Mouse (Mus musculus): Measurements from ENCODE around the gene Ncdn. TPM values are rescaled to one million over a fixed set of nuclear protein-coding genes. Genes with fewer than 3 reads are reported as not detected.

Ncdn gene
- polyA plus RNA-seq, 1 experiment, result 284 TPM

- Histone ChIP-seq H3K4me1 (ENCODE audit: control insufficient read depth, insufficient read depth, low read length) (peaks cover 17% of the 10 kb centered on the region), H3K4me3 (ENCODE audit: insufficient read depth, low read depth, low read length) (peak overlapping the region; percentile 22; the same call in 1 of the 2 replicates), H3K27ac (ENCODE audit: insufficient read depth, low read depth, low read length) (no peak overlapping the region)
- TF ChIP-seq POLR2A (IDR thresholded peaks at IDR 0.05; ENCODE audit: insufficient read depth, low read depth, low read length) (no peak), CTCF (IDR thresholded peaks at IDR 0.05; ENCODE audit: insufficient read depth, low read depth, low read length) (no peak)
- 1% methylated on average over 61 of the region's 62 CpGs for WGBS
Measured at GRCm38 (mm10) chr4:126735382-126736000, 17.7 kb downstream of the Ncdn start.

GRCm38 (mm10) chr4:126734700-126735381 is 18.4 kb downstream of the Ncdn start:
- Histone ChIP-seq H3K4me1 (ENCODE audit: control insufficient read depth, insufficient read depth, low read length) (peaks cover 17% of the 10 kb centered on the region), H3K27ac (ENCODE audit: insufficient read depth, low read depth, low read length) (no peak overlapping the region), H3K4me3 (ENCODE audit: insufficient read depth, low read depth, low read length) (no peak overlapping the region)
- WGBS, result 10% methylated on average over 51 of the region's 51 CpGs
- no peak for TF ChIP-seq POLR2A (IDR thresholded peaks at IDR 0.05; ENCODE audit: insufficient read depth, low read depth, low read length)
- no peak for TF ChIP-seq CTCF (IDR thresholded peaks at IDR 0.05; ENCODE audit: insufficient read depth, low read depth, low read length)

- no peak overlapping the region for H3K27ac ChIP-seq (ENCODE audit: insufficient read depth, low read depth, low read length)
- no peak overlapping the region for H3K4me3 ChIP-seq (ENCODE audit: insufficient read depth, low read depth, low read length)
- no peak for TF ChIP-seq CTCF (IDR thresholded peaks at IDR 0.05; ENCODE audit: insufficient read depth, low read depth, low read length)
- no peak for TF ChIP-seq POLR2A (IDR thresholded peaks at IDR 0.05; ENCODE audit: insufficient read depth, low read depth, low read length)
- WGBS, result 28% methylated on average over 16 of the region's 16 CpGs
- peaks cover 17% of the 10 kb centered on the region for H3K4me1 ChIP-seq (ENCODE audit: control insufficient read depth, insufficient read depth, low read length)
Measured at GRCm38 (mm10) chr4:126734001-126734603, 19.1 kb downstream of the Ncdn start.

GRCm38 (mm10) chr4:126732531-126733380 is 20.5 kb downstream of the Ncdn start:
- Histone ChIP-seq H3K4me1 (ENCODE audit: control insufficient read depth, insufficient read depth, low read length) (peaks cover 17% of the 10 kb centered on the region), H3K4me3 (ENCODE audit: insufficient read depth, low read depth, low read length) (no peak overlapping the region), H3K27ac (ENCODE audit: insufficient read depth, low read depth, low read length) (no peak overlapping the region)
- 14% methylated on average over 26 of the region's 26 CpGs for WGBS
- no peak for TF ChIP-seq POLR2A (IDR thresholded peaks at IDR 0.05; ENCODE audit: insufficient read depth, low read depth, low read length)
- TF ChIP-seq CTCF (IDR thresholded peaks at IDR 0.05; ENCODE audit: insufficient read depth, low read depth, low read length), result no peak

- H3K4me1 ChIP-seq (ENCODE audit: control insufficient read depth, insufficient read depth, low read length), result peaks cover 17% of the 10 kb centered on the region
- 3% methylated on average over 18 of the region's 18 CpGs for WGBS
- no peak overlapping the region for H3K4me3 ChIP-seq (ENCODE audit: insufficient read depth, low read depth, low read length)
- no peak for TF ChIP-seq POLR2A (IDR thresholded peaks at IDR 0.05; ENCODE audit: insufficient read depth, low read depth, low read length)
- no peak for TF ChIP-seq CTCF (IDR thresholded peaks at IDR 0.05; ENCODE audit: insufficient read depth, low read depth, low read length)
- H3K27ac ChIP-seq (ENCODE audit: insufficient read depth, low read depth, low read length), result no peak overlapping the region
Measured at GRCm38 (mm10) chr4:126732111-126732510, 21.1 kb downstream of the Ncdn start.

GRCm38 (mm10) chr4:126707439-126707826 is 45.8 kb downstream of the Ncdn start:
- TF ChIP-seq CTCF (IDR thresholded peaks at IDR 0.05; ENCODE audit: insufficient read depth, low read depth, low read length), result no peak
- no peak for TF ChIP-seq POLR2A (IDR thresholded peaks at IDR 0.05; ENCODE audit: insufficient read depth, low read depth, low read length)
- Histone ChIP-seq H3K4me3 (ENCODE audit: insufficient read depth, low read depth, low read length) (no peak overlapping the region), H3K27ac (ENCODE audit: insufficient read depth, low read depth, low read length) (no peak overlapping the region), H3K4me1 (ENCODE audit: control insufficient read depth, insufficient read depth, low read length) (no peaks in the 10 kb centered on the region)
- WGBS, result 79% methylated on average over 5 of the region's 5 CpGs

- H3K4me1 ChIP-seq (ENCODE audit: control insufficient read depth, insufficient read depth, low read length), result no peaks in the 10 kb centered on the region
- whole genome bisulfite sequencing, result 75% methylated on average over 12 of the region's 12 CpGs
- H3K4me3 ChIP-seq (ENCODE audit: insufficient read depth, low read depth, low read length), result no peak overlapping the region
- H3K27ac ChIP-seq (ENCODE audit: insufficient read depth, low read depth, low read length), result no peak overlapping the region
- TF ChIP-seq CTCF (IDR thresholded peaks at IDR 0.05; ENCODE audit: insufficient read depth, low read depth, low read length), result no peak
- TF ChIP-seq POLR2A (IDR thresholded peaks at IDR 0.05; ENCODE audit: insufficient read depth, low read depth, low read length), result no peak
Measured at GRCm38 (mm10) chr4:126706630-126707438, 46.4 kb downstream of the Ncdn start.

- WGBS, result 93% methylated on average over 4 of the region's 4 CpGs
- no peak for TF ChIP-seq CTCF (IDR thresholded peaks at IDR 0.05; ENCODE audit: insufficient read depth, low read depth, low read length)
- TF ChIP-seq POLR2A (IDR thresholded peaks at IDR 0.05; ENCODE audit: insufficient read depth, low read depth, low read length), result no peak
- Histone ChIP-seq H3K27ac (ENCODE audit: insufficient read depth, low read depth, low read length) (no peak overlapping the region), H3K4me3 (ENCODE audit: insufficient read depth, low read depth, low read length) (no peak overlapping the region), H3K4me1 (ENCODE audit: control insufficient read depth, insufficient read depth, low read length) (no peaks in the 10 kb centered on the region)
Measured at GRCm38 (mm10) chr4:126696908-126697307, 56.3 kb downstream of the Ncdn start.

Other genes starting within 250 kb of the Ncdn start
- gene Ago4, start 220.0 kb downstream of the Ncdn start, polyA plus RNA-seq (2012; ENCODE audit: insufficient read depth, insufficient read length, low replicate concordance, missing spikeins), result not detected in 2 replicates
- not detected in 2 replicates for gene Clspn, start 196.5 kb downstream of the Ncdn start, polyA plus RNA-seq (2012; ENCODE audit: insufficient read depth, insufficient read length, low replicate concordance, missing spikeins)
- gene 5730409E04Rik, start 143.6 kb downstream of the Ncdn start, polyA plus RNA-seq (2012; ENCODE audit: insufficient read depth, insufficient read length, low replicate concordance, missing spikeins), result not detected in 2 replicates
- gene Psmb2, start 75.8 kb downstream of the Ncdn start, polyA plus RNA-seq (2012; ENCODE audit: insufficient read depth, insufficient read length, low replicate concordance, missing spikeins), result not detected in 2 replicates
- not detected in 2 replicates for gene Tfap2e, start 17.2 kb downstream of the Ncdn start, polyA plus RNA-seq (2012; ENCODE audit: insufficient read depth, insufficient read length, low replicate concordance, missing spikeins)
- not detected in 2 replicates for gene AU040320, start 106 bp upstream of the Ncdn start, polyA plus RNA-seq (2012; ENCODE audit: insufficient read depth, insufficient read length, low replicate concordance, missing spikeins)
- not detected in 2 replicates for gene Zmym4, start 214.7 kb upstream of the Ncdn start, polyA plus RNA-seq (2012; ENCODE audit: insufficient read depth, insufficient read length, low replicate concordance, missing spikeins)